Mouse (Mus musculus): ENCODE measurements around the gene Tspyl4.

GRCm38 (mm10) chr10:34249594-34249993, 47.6 kb upstream of the Tspyl4 start:
- TF ChIP-seq CTCF (IDR thresholded peaks at IDR 0.05) (no peak), EP300 (IDR thresholded peaks at IDR 0.05) (no peak)
